Mouse (Mus musculus): Measurements from ENCODE around the gene BC034090. TPM values are rescaled to one million over a fixed set of nuclear protein-coding genes. Genes with fewer than 3 reads are reported as not detected.

Gene BC034090
- 9.3 and 9.9 TPM in 2 replicates for polyA plus RNA-seq (2012; rRNA removed)

DNA sequence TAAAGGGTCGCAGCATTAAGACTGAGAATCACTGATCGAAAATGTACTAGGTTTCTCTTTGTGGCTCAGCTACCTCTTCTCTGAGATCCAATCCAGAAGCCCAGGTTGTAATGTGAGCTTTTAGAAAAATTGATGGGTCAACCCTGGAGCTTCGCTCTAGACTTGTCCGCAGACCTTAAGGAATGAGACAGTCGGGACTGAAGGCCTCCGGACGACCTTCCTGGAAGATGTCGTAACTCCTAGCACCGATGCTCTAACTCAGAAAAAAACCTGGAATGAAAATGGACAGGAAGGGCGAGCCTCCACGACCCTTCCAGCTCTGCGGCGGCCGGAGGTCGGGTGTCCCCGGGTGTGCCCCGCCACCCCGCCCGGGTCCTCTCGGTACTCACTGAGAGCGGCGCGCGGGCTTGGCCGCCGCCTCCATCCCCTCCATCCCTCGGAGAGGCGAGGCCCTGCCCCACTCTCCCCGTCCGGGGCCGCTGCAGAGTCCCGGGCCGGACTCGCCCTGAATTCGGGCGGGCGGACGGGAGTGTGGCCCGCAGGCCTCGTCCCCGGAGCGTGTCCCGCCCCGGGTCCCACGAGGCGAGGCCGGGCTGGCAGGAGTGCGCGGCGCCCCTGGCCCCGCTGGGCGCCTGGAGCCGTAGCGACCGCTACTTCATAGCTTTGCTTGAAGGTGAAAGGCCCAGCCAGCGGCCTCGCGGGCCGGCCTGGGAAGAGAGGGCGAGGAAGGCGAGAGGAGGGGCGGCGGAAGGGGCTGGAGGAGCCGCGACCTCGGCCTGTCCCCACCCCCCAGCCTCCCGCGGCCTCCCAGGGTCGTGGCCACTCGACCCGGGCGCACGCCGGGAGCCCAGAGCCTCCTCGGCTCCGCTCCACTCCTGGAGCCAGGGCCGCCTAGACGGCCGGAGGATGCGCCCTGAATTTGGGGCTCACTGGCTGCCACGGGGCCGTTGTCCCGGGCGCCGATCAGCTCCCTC is at the start of gene BC034090:
Gene BC034090 (minus strand): TSS at position 648 of the 974 bp plus-strand sequence.
- TF ChIP-seq POLR2A (IDR thresholded peaks at IDR 0.05; ENCODE audit: borderline replicate concordance, extremely low read depth, low read depth, low read length) = no peak
- TF ChIP-seq CTCF (IDR thresholded peaks at IDR 0.05; ENCODE audit: insufficient read depth, low read length) = no peak
- peak within 1 kb of the TSS; percentile 35 for H3K4me3 ChIP-seq (replicated peaks; ENCODE audit: extremely low read depth, low read depth, low read length)
- peak; percentile 37 for DNase-seq
- whole genome bisulfite sequencing = 3% methylated on average over 82 of the region's 85 CpGs
- H3K4me1 ChIP-seq (ENCODE audit: control insufficient read depth, insufficient read depth, low read length) = no peaks in the 10 kb centered on the region

DNA sequence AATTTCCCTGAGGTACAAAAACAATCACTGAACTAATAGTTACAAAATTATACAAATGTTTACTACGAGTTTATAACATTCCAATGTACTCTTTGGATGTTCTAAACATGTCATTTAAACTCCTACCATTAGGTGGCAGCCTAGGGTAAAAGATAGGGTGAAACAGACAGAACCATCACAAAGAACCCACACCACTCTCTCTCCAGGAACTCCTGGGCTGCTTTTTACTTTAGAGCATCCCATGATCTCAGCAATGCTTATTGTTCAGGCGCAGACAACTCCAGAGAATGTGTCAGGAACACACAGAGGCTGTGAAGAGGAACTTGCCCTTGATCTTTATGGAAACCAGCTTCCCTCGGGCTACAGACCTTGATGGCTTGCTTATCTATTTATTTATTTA is 49.2 kb upstream of the BC034090 start:
- no peak overlapping the region for H3K4me3 ChIP-seq (replicated peaks; ENCODE audit: extremely low read depth, low read depth, low read length)
- no peak for TF ChIP-seq POLR2A (IDR thresholded peaks at IDR 0.05; ENCODE audit: borderline replicate concordance, extremely low read depth, low read depth, low read length)
- TF ChIP-seq CTCF (IDR thresholded peaks at IDR 0.05; ENCODE audit: insufficient read depth, low read length) = peak; percentile 45; the same call in 1 of the 2 replicates
- H3K4me1 ChIP-seq (ENCODE audit: control insufficient read depth, insufficient read depth, low read length) = no peaks in the 10 kb centered on the region
- DNase-seq = no peak
- WGBS = 18% methylated on average over 3 of the region's 3 CpGs

DNA sequence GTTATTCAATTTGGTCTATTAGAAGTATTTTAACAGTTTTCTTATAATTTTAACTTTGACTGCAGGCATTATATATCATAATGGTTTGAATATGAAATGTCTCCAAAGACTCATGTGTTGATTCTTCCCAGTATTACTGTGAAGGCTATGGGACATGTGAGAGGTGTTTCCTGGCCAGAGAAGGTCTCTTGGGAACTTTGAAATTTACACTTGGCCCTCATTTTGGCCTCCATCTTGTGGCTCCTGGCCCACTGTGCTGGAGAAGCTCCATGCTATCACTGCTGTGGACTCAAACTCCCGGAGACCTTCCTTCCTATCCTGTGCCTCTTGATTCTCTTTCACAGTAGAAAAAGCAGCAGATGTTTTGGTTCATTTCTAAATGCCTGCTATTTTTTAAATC is 45.2 kb upstream of the BC034090 start:
- H3K4me1 ChIP-seq (ENCODE audit: control insufficient read depth, insufficient read depth, low read length) = no peaks in the 10 kb centered on the region
- TF ChIP-seq CTCF (IDR thresholded peaks at IDR 0.05; ENCODE audit: insufficient read depth, low read length) (no peak), POLR2A (IDR thresholded peaks at IDR 0.05; ENCODE audit: borderline replicate concordance, extremely low read depth, low read depth, low read length) (no peak)
- no peak overlapping the region for H3K4me3 ChIP-seq (replicated peaks; ENCODE audit: extremely low read depth, low read depth, low read length)
- DNase-seq = no peak
- WGBS = 79% methylated on average over 1 of the region's 1 CpGs

DNA sequence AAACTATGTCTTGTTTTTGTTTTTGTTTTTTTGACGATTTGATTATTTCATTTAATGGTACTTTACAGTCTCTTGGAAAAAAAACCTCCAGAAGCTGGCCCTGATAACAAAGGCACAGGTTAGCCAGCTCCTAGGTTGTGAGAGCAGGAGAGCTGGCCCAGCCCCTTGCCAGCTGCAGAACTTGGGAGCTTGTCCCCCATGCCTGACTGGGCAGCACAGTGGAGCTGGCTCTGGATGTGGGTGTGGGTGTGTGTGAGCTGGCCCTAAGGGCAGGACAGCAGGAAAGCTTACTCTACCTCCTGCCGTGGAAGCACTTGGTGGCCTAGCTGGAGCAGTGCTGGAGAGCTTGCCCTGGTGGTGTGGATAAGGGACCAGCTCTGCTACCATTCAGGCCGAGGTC is 43.8 kb upstream of the BC034090 start:
- Histone ChIP-seq H3K4me1 (ENCODE audit: control insufficient read depth, insufficient read depth, low read length) (no peaks in the 10 kb centered on the region), H3K4me3 (replicated peaks; ENCODE audit: extremely low read depth, low read depth, low read length) (no peak overlapping the region)
- TF ChIP-seq CTCF (IDR thresholded peaks at IDR 0.05; ENCODE audit: insufficient read depth, low read length) = no peak
- TF ChIP-seq POLR2A (IDR thresholded peaks at IDR 0.05; ENCODE audit: borderline replicate concordance, extremely low read depth, low read depth, low read length) = no peak
- DNase-seq = no peak
- 87% methylated on average over 3 of the region's 3 CpGs for WGBS

DNA sequence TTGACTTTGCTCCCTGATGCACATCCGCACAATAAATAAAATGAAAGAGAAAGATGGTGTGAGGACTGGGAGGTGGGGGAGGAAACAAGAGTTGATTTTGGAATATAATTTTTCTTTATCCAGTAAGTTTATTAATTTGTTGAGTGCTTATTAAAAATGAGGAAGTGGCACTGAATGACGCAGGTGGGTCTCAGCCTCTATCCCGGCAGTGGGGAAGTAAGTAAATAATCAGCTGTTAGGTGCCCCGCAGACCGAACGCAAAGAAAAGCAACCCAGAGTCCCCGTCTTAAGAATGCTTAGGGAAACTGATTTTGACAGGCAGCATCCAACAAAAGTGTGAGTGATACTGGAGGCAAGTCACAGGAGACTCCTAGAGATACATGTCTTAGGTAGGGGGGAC is 39.6 kb upstream of the BC034090 start:
- DNase-seq = no peak
- Histone ChIP-seq H3K4me1 (ENCODE audit: control insufficient read depth, insufficient read depth, low read length) (no peaks in the 10 kb centered on the region), H3K4me3 (replicated peaks; ENCODE audit: extremely low read depth, low read depth, low read length) (no peak overlapping the region)
- 69% methylated on average over 7 of the region's 7 CpGs for WGBS
- TF ChIP-seq CTCF (IDR thresholded peaks at IDR 0.05; ENCODE audit: insufficient read depth, low read length) (no peak), POLR2A (IDR thresholded peaks at IDR 0.05; ENCODE audit: borderline replicate concordance, extremely low read depth, low read depth, low read length) (no peak)

DNA sequence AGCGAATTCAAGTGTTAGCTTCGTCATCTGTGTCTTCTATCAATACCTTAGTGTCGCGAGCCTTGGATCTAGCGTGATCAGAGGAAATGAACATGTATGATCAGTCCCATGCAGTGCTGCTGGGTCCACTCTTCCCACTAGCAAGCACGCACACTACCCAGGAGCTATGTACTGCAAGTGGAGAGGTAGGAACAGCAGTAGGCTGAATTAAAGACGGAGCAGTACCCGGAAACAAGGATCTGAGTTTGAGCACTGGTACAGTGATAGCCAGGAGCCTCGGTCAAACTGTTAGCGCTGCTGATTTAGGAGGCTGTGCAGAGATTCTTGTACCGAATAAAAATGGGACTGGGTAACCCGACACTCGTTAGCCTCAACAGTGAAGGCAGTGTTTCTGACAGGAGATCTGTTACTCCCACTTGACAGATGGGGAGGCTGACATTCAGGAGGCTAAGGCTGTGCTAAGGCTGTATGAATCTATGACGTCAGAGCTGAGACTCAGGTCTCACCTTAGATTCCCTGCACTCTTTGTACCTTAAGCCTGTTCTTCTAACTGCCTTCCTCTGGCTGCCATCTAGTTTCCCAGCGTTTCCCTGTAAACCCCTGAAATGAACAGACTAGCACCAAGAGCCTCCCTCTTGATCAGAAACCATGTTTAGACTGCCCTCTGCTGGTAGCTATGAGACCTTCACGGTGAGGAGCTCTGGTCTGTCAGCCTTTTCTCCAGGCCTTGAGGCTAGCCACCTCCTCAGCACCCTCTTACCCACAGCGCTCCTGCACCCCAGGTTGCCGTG is 37.0 kb upstream of the BC034090 start:
- 62% methylated on average over 18 of the region's 18 CpGs for WGBS
- DNase-seq = peak; percentile 33
- Histone ChIP-seq H3K4me1 (ENCODE audit: control insufficient read depth, insufficient read depth, low read length) (no peaks in the 10 kb centered on the region), H3K4me3 (replicated peaks; ENCODE audit: extremely low read depth, low read depth, low read length) (no peak overlapping the region)
- peak; percentile 83 for TF ChIP-seq CTCF (IDR thresholded peaks at IDR 0.05; ENCODE audit: insufficient read depth, low read length)
- TF ChIP-seq POLR2A (IDR thresholded peaks at IDR 0.05; ENCODE audit: borderline replicate concordance, extremely low read depth, low read depth, low read length) = no peak

DNA sequence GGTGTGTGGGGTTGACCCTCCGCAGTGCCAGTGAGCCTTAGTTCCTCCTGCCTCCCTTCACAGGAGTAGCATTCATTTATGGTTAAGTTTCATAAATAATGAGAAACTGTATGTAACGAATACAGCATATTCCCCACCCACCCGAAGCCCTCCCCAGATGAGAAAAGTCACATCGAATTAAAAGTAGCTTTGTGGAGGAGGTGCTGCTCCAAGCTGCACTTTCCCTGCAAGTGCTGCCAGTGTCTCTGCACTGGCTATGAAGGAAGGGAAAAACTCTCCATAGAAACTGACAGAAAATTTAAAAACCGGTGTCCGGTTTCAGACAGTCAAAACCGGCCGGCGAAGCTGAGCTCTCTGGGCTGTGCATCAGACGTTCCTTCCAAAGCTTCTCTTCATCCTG is 36.1 kb upstream of the BC034090 start:
- no peak for DNase-seq
- Histone ChIP-seq H3K4me1 (ENCODE audit: control insufficient read depth, insufficient read depth, low read length) (no peaks in the 10 kb centered on the region), H3K4me3 (replicated peaks; ENCODE audit: extremely low read depth, low read depth, low read length) (no peak overlapping the region)
- TF ChIP-seq POLR2A (IDR thresholded peaks at IDR 0.05; ENCODE audit: borderline replicate concordance, extremely low read depth, low read depth, low read length) (no peak), CTCF (IDR thresholded peaks at IDR 0.05; ENCODE audit: insufficient read depth, low read length) (no peak)
- 78% methylated on average over 10 of the region's 10 CpGs for WGBS

DNA sequence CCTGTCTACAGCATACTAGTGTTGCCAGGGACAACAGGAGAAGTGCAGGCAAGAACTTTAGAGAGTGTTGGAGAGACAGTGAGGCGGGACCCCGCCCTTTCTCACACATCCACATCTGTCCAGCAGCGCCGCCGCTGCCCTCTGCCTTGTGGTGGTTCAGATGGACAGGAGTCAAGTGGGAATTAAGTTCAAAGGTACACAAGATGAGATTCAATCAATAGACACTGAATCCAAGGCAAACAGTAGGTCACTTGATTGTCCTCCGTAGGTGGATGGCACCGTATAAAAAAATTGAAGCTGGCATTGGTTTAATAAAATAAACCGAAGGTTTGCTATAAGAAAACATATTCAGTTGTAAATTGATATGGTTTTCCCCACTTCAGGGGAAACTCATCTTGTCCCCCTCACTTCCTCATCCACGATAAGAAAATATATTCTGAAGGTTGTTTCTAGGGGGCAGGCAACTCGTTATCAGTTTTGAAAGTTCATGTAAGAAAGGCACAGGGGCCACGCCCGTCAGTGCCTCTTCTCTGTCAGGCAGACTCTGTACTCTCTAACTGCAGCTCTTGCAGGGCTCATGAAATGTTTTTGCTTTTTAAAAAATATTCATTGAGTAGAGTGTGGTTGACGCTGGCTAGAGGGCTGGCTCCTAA is 32.3 kb upstream of the BC034090 start:
- Histone ChIP-seq H3K4me3 (replicated peaks; ENCODE audit: extremely low read depth, low read depth, low read length) (no peak overlapping the region), H3K4me1 (ENCODE audit: control insufficient read depth, insufficient read depth, low read length) (no peaks in the 10 kb centered on the region)
- DNase-seq = no peak
- TF ChIP-seq CTCF (IDR thresholded peaks at IDR 0.05; ENCODE audit: insufficient read depth, low read length) (no peak), POLR2A (IDR thresholded peaks at IDR 0.05; ENCODE audit: borderline replicate concordance, extremely low read depth, low read depth, low read length) (no peak)
- 67% methylated on average over 13 of the region's 13 CpGs for WGBS

DNA sequence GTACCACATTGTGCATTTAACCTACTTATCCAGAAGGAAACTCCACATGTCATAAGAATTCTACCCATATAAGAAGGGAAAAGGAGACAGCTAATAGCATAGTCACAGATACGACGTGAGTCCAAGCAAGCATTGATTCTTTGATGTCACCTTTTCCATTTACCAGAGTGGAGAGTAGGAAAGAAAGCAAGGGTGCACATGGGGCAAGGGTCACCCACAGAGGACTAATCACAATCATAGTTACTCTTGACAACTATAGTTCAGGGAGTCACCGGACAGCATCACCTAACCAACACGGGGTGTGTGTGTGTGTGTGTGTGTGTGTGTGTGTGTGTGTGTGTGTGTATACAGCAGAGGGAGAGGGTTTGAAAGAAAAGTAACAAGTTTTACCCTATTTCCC is 31.5 kb upstream of the BC034090 start:
- H3K4me1 ChIP-seq (ENCODE audit: control insufficient read depth, insufficient read depth, low read length) = no peaks in the 10 kb centered on the region
- WGBS = 77% methylated on average over 4 of the region's 4 CpGs
- no peak overlapping the region for H3K4me3 ChIP-seq (replicated peaks; ENCODE audit: extremely low read depth, low read depth, low read length)
- no peak for DNase-seq
- TF ChIP-seq POLR2A (IDR thresholded peaks at IDR 0.05; ENCODE audit: borderline replicate concordance, extremely low read depth, low read depth, low read length) (no peak), CTCF (IDR thresholded peaks at IDR 0.05; ENCODE audit: insufficient read depth, low read length) (no peak)

Data from lung, adult 2 months (tissue).